Mouse (Mus musculus) mature B cell (primary cell): ENCODE data around the gene Snhg11.
"Not testable (repeated sequence)": the region's sequence is repeated elsewhere in the genome, so short reads cannot be mapped to it uniquely, and the experiment has no call there.

Experiments used
- in situ Hi-C: fragments of 300-500 bp; cut with MboI; formaldehyde crosslinking; loops from 2 replicates; pipeline ENCODE4 v1.14.3; 2019

Snhg11 gene

DNA sequence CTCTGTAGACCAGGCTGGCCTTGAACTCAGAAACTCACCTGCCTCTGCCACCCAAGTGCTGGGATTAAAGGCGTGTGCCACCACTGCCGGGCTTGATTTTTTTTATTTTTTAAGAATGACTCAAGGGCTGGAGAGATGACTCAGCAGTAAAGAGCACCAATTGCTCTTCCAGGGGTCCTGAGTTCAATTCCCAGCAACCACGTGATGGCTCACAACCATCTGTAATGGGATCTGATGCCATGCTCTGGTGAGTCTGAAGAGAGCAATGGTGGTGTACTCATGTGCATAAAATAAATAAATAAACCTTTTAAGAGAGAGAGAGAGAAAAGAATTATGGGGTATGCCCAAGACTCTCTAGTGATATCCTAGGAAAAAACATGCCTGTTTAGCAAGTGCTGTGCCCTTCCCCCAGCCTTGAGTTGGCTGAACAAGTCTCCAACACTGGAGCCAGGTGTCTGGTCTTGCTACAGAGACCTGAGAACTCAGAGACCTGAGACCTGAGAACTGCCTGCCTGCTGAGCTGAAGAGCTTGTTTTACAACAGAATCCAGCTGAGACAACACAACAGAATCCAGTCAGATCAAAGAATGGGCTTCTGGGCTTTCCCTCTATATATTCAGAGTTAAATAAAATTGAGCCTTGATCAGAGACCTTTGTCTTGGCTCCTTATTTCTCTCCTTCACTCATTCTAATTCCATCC is 5.8 kb upstream of the Snhg11 start:
- in situ Hi-C loops = no loop called here

DNA sequence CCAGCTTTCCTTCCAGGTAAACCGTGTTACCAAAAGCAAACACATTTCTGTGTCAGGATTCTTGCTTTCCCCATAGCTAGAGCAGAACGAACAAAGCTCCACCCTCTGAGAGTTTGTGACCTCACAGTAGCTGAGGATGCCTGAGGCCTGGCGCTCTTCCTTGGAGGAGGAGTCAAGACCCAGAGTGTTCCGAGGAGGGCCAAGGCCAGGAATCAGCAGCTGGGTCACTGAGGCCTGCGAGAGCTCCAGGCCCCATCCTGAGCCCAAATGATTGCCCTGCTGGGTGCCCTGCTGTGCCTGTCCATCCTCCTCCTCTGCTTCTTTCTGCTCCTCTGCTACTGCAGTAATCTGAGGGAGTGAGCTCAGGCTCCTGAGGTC is 5.3 kb upstream of the Snhg11 start:
- in situ Hi-C loops = no loop called here

DNA sequence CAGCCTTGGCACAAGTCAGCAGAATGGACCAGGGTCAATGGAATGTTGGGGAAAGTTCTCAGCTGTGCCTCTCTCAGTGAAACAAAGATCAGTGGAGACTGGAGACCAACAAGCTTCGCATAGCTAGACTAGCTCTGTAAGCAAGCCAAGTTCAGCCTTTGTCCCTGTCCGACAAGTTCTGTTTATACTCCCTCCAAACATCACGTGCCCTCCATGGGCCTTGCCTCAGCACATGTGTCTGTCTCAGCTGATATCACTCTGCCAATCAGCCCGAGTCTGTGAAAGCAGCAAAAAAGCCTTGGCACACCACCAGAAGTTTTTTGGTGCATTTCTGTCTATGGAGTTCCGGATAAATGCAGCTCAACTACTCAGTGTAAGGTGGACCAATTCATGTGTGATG is 2.4 kb upstream of the Snhg11 start:
- in situ Hi-C loops = no loop called here

DNA sequence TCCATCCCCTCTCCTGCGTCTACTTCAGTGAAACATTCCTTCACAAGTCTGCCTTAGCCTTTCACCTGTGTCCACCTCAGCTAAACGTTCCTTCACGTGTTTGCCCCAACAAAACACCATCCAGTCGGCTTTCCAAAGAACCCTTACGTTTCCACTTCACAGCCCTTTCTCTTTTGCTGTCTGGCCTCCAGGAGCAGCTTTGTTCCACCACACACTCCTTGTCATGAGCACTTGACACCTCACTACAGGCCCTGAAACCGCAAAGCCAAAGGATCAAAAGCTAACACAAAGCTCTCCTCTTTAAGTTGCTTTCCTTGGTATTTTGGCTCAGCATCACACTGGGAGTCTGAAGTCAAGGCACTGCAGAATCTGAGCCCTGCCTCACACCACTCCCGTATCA is 1.9 kb upstream of the Snhg11 start:
- in situ Hi-C loops = no loop called here

DNA sequence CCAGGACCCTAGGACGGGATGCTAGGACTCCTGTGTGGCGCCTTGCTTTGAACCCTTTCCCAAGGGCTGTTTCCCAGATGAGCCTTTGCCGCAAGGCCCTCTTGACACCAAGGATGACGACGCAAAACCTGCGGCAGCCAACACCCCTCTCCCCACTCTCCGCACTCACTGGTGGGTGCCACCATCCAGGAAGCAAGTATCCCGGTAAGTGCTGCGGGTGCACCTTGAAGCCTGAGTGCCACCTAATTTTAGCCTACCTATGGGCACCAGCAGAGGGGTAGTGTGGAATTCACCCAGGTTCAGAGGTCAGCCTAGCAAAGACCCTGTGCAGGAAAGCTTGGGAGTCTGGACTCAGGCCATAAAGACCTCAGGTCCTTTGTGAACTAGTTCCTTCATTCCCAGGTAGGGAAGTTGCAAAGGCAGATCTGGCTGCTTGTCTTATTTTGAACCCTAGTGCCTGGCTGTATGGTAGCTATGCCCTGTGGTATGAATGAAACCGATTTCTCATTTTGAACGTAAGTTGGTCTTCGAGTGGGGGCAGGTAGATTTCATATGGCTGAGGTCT is 767 bp downstream of the Snhg11 start:
- in situ Hi-C loops = no loop called here

DNA sequence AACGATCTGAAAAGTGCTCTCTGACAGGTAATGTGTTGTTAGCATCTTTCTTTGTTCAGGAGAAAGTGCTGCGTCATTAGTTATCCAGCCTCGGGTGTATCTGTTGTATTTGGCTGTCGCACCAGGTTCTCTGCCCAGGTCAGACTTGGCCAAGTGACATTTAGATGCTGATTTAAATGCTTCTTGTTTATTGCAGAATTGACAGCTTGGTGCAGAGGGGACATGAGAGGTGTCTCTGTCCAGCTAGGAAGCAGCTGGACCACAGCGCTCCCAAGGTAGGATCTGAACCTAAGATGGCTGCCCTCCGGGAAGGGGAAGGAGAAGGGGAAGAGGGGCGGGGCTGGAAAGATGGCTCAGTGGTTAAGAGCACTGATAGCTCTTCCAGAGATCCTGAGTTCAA is 1.4 kb downstream of the Snhg11 start:
- in situ Hi-C loops = no loop called here

DNA sequence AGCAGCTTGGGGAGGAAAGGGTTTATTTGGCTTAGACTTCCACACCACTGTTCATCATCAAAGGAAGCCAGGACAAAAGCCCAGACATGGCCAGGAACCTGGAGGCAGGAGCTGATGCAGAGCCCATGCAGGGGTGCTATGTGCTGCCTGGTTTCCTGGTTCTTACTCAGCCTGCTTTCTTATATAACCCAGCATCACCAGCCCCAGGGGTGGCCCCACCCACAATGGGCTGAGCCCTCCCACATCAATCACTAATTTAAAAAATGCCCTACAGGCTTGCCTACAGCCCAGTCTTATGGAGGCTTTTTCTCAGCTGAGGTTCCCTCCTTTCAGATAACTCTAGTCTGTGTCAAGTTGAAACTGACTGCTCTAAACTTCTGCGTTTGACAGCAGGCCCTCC is 2.4 kb downstream of the Snhg11 start:
- in situ Hi-C loops = no loop called here

DNA sequence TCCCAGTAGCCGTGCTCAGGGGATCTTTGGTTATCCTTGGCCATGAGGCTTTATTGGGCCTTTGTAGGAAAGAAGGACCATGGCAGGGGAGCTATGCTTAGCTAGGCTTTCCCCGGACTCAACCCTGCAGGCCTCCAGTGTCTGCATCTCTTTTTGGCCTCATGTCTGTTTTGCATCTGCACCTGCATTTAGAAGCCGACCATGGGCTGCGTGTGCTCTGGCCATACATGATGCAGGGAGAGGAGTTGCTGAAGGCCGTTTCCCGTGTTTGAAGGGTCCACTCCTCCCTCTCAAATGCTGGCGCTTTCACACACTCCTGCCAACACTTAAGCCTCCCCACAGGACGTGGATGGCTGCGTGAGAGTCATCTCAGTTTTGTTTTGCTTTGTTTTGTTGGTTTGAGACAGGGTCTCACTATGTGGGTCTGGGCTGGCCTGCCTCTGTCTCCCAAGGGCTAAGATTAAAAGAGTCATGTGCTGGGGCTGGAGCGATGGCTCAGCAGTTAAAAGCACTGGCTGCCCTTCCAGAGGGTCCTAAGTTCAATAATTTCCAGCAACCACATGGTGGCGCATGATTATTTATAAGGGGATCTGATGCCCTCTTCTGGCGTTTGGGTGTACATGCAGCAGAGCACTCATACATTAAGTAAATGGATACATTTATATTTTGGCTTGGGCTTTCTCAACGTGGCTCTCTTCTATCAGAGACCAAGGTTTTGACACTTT is 4.1 kb downstream of the Snhg11 start:
- in situ Hi-C loops = no loop called here

DNA sequence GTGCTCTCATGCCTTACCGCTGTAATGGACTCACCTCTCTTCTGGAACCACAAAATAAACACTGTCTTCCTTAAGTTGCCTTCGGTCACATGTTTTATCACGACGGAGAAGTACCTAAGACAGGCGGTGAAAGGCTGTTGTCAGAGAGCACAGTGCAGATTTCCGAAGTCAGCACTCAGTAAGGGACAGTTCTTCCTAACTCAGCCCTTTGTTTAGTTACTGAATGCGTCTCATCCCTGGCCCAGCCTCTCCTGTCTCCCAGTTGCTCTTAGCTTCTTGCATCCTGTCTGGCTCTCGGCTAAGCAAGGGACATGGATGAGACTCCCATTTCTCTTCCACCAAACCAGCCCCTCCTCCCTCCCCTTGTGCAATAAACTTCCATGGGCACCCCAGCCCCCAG is 10.6 kb downstream of the Snhg11 start:
- in situ Hi-C loops = no loop called here

DNA sequence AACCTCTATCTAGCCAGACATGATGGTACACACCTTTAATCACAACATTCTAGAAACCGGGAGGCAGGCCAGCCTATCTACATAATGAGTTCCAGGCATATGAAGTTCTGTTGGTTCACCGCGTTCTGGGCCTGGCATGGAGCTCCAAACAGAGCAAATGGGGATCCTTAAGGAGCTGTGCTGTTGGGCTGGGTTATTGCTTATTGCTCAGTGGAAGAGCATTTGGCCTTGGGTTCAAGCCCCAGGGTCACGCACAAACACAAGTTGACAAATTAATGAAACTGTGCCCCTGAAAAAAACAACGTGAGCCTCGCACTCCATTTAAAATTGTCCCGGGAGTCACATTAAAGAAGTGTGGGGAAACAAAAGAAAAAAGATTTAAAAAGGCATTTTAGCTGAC is 14.0 kb downstream of the Snhg11 start:
- in situ Hi-C loops = no loop called here

DNA sequence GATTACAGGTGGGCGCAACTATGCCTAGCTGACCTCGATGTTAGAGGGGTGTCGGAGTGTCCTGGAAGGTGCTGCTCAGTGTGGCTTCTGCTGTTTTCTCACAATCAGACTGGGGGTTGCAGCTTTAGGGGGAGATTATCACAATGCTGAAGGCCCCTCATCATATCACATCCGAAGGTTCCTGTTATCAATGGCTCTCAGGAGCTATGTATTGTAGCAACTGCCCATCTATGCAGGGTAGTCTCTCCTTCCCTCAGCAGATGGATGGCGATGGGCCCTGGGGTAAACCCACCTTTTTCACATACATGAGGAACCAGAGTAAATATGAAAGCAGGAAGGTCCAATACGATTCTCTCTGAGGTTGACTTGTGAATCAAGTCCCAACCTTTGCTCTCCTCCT is 20.9 kb downstream of the Snhg11 start:
- in situ Hi-C loops = no loop called here

DNA sequence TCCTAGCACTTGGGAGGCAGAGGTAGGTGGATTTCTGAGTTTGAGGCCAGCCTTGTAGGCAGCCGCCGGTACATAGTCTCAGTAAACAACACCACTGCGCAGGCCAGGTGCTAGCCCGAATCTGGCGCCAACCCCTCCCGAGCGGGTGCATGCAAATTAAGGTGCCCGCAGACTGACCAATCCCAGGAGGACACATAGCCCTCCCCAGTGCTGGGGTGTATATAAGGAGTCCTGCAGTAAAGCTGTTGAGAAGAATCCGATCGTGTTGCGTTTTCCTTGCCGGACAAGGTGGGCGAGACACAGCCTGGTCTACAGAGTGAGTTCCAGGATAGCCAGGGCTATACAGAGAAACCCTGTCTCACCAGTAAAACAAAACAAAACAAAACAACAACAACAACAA is 21.7 kb downstream of the Snhg11 start:
- in situ Hi-C loops = not testable (repeated sequence)

DNA sequence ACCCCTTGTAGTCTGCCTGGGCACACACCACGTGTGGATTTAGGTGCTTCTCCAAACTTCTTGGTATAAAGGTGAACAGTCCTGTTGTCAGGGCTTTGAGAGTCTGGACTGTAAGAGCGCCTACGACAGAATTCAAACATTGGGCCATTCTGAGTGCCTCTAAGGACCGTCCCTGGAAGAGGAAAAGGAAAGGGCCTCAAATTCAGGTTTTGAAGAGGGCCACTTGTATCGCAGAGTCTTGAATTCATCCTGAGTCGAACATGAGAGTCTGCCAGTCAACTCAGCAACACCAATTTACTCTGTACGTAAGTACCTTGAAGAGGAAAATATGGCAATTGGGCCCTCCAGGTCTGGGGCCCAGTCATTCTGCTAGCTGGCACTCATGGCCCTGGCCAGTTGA is 27.5 kb downstream of the Snhg11 start:
- in situ Hi-C loops = no loop called here

DNA sequence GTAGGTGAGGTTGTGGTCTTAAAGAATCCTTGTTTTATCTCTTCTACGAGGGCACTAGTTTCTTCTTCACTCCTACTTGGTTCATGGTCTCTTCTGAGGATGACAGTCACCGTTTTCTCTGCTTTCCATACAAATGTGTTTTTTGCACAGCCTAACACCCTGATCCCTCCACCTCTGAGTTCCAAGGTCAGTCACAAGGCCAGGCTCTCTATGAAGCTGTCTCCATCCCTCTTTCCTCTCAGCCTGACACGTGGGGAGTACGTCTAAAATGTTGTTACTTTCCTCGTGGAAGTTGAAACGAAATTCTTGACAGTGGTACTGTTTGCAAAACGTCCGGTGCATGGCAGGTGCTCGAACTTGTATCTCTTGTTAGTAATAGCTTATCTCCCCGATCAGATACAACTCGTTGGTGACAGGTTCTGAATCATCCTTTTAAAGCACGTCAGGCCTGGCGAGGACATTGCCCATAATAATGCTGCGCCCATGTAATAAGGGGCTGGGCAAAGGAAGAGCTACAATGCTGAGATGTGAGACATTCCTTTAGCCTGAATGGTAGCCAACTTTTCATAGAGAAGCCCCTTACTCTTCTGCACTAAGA is 33.7 kb downstream of the Snhg11 start:
- in situ Hi-C loops = no loop called here

DNA sequence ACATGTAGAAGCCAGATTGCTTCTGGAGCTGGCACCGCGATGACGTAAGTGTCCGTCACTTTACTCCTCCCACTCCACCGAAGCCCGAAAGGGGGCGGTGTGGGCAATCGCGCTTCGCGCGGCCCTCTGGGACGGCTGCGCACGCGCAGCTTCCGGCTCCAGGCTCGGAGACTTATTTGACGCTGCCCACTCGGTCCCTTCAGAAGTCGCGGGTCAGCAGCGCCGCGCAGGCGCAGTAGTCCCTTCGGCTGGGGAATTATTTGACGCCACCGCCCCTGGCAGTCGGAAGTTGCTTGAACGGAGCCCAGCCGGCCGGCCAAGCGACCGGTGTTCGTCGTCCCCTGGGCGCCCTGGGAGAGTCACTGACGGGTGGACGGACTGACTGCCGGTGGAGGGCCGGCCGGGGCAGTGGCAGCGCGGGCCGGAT is 34.2 kb downstream of the Snhg11 start, which contains the start of gene Ralgapb:
Ralgapb (plus strand) TSS at position 254 of the 427 bp plus-strand sequence.
- in situ Hi-C loops = no loop called here

DNA sequence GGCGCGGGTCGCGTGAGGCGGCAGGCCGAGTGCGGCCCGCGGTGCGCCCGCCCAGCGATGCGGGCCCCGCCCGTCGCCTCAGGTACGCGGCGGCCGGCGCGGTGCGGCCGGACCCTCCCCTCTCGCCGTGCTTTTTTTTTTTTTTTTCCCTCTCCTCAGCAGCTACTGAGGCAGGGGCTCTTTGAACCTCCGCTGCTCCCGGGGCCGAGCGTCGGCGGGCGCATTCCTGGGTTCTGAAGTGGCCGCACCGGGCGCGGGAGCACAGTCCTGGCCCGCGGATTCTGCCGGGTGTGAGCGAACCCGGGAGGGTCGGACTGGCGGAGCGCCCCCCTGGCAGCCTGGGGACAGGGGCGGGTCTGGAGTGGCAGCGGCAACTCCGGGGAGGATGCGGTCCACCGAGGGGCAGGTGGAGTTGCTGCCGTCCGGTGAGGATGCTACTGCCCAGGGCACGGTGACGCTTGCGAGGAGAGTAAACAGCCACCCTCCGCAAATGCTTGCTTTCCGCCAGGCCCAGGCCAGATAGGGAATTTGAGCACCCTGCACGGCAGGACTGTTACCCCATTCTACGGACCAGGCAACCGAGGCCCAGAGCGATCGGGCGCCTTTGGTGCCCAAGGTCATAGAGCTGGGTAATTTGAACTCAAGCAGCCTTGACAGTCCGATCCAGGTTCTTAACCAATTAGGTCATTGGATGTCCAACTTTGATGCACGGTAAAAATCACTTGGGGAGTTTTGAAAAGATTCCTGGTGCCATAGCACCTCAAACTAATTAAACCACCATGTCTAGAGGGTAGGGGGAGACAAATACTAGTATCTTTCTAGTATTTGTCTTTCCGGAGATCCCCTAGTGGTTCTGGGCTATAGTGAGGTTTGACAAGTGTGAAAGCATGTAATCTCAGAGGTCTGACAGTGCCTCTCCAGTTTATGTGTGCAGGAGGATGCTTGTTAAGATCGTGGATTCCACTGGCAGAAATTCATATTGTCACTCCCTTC is 34.9 kb downstream of the Snhg11 start:
- in situ Hi-C loops = no loop called here

DNA sequence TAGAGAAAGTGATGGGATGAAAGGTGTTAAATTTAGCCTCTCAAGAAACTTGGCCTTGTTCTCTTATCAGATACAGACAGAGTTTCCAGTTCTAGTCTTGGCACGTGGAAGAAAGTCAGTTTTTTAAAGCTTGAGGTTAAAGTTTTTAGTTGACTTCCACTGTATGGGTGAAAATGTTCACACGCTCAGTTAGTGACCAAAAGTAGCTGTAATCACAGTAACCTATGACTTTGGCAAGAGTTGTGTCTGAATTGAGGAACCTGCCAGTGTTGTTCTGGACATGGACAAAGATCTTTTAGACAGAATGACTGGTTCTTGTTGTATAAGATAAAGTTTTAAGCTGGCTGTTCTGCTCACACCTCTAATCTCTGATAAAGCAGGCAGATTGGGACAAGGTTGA is 37.8 kb downstream of the Snhg11 start:
- in situ Hi-C loops = no loop called here

DNA sequence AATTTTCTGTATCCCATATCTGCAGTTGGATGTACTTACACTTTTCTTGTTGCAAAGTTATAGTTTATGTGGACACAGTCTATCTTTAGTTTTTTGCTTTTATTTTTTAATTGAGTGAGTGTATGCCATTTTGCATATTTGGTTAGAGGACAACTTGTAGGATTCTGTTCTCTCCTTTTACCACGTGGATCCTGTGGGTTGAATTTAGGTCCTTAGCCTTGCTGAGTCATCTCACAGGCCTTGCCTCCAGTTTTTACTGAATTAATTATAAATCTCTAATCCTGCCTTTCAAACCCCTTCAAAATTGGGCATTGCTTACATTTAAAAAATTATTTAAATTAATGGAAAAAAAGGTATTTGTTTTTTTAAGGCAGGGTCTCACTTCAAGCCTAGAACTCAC is 40.4 kb downstream of the Snhg11 start:
- in situ Hi-C loops = no loop called here

DNA sequence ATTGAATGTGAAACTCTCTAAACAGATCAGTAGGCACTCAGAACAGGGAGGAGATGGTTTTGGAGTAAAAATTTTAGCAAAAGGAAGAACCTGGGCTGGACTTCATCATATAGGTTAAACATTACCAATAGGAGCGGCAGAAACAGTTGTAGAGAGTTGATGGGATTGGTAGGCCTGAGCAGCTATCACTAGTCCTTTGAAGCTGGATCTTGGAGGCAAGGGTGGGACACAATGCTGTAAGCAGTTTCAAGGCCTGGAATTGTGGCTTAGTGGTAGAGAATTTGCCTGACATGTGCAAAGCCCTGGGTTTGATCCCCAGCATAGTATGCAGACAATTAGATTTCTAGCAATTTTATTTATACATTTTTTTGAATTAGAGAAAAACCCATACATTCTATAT is 43.2 kb downstream of the Snhg11 start:
- in situ Hi-C loops = no loop called here
